Mouse (Mus musculus): ENCODE data around the gene Ppib. TPM values are rescaled to one million over a fixed set of nuclear protein-coding genes. Genes with fewer than 3 reads are reported as not detected.

Gene Ppib
- total RNA-seq, 4 experiments from 2014 or later, result 91.5 to 108 (median 105) TPM

Other genes starting within 250 kb of the Ppib start
- gene Zfp609, start 232.7 kb upstream of the Ppib start, total RNA-seq (2022), result 10 to 100 TPM; 21.6 to 25.1 (median 22.2) TPM
- under 1 TPM in 3 of 4 experiments, not detected in 1; 0.35 to 0.56 (median 0.52) TPM for gene Pclaf, start 170.0 kb upstream of the Ppib start, total RNA-seq (2022)
- gene Trip4, start 151.4 kb upstream of the Ppib start, total RNA-seq (2022), result 10 to 100 TPM; 14.7 to 17.4 (median 16.4) TPM
- 10 to 100 TPM in 2 of 4 experiments, 1 to 10 TPM in 2; 8.5 to 11.6 (median 9.5) TPM for gene Csnk1g1, start 151.3 kb upstream of the Ppib start, total RNA-seq (2022)
- gene Snx22, start 9.5 kb downstream of the Ppib start, total RNA-seq (2022), result under 1 TPM; 0.26 to 0.88 (median 0.47) TPM
- 10 to 100 TPM; 21.3 to 25.8 (median 24.0) TPM for gene Snx1, start 66.4 kb downstream of the Ppib start, total RNA-seq (2022)
- gene Ciao2a, start 66.4 kb downstream of the Ppib start, total RNA-seq (2022), result 10 to 100 TPM; 63.2 to 72.4 (median 71.0) TPM
- gene Dapk2, start 98.0 kb downstream of the Ppib start, total RNA-seq (2022), result 1 to 10 TPM; 3.5 to 8.0 (median 4.8) TPM